Comparison of ENCODE assay signal across 18 mouse cellular contexts in genomic region chr15:27916204-27916603, GRCm38 (mm10).
DNase-seq lines count a peak whose midpoint lies in the region; ATAC-seq and TF ChIP-seq lines count a peak whose summit lies in the region.
"Had no signal": no experiment of that assay in that cellular context is flagged by ENCODE, and none has a peak within 500 bp of the region (broad histone marks: within the 10 kb centered on the region; RNA-seq: fewer than 3 reads in every experiment).

No protein-coding gene starts in this region.

- H3K9me3 ChIP-seq in heart, postnatal 0 days (replicated peaks; ENCODE audit: control insufficient read depth, low read length) = no peaks in the 10 kb centered on the region
- H3K9me3 ChIP-seq in liver, postnatal 0 days (ENCODE audit: low read length) = no peaks in the 10 kb centered on the region
- H3K9me3 ChIP-seq in liver, embryonic 11.5 days (ENCODE audit: control insufficient read depth, low read length) = no peaks in the 10 kb centered on the region
- no peaks in the 10 kb centered on the region for H3K9me3 ChIP-seq in ES-Bruce4 (replicated peaks; ENCODE audit: control insufficient read depth, insufficient read depth, low read length, poor library complexity, severe bottlenecking)
- H3K9me3 ChIP-seq: forebrain, embryonic 12.5 days; heart, embryonic 15.5 days; hindbrain, embryonic 10.5 days; midbrain, embryonic 13.5 days; neural tube, embryonic 15.5 days had no signal

- no peak overlapping the region for H3K9ac ChIP-seq in heart, postnatal 0 days (replicated peaks; ENCODE audit: low read depth, low read length)
- H3K9ac ChIP-seq in liver, postnatal 0 days (replicated peaks) = no peak overlapping the region
- H3K9ac ChIP-seq in liver, embryonic 11.5 days (ENCODE audit: low read depth, low read length) = no peak overlapping the region
- H3K9ac ChIP-seq in ES-Bruce4 (ENCODE audit: low read depth, poor library complexity, severe bottlenecking) = no peak overlapping the region
- H3K9ac ChIP-seq: forebrain, embryonic 12.5 days; heart, embryonic 15.5 days; midbrain, embryonic 13.5 days; neural tube, embryonic 15.5 days had no signal

- TF ChIP-seq EP300 in heart, postnatal 0 days (IDR thresholded peaks at IDR 0.05; ENCODE audit: low read depth) = no peak
- no peak for TF ChIP-seq EP300 in liver, postnatal 0 days (IDR thresholded peaks at IDR 0.05; ENCODE audit: low read depth)
- no peak for TF ChIP-seq EP300 in ES-Bruce4 (IDR thresholded peaks at IDR 0.05; ENCODE audit: insufficient read depth, low read depth, low read length)

- H3K4me2 ChIP-seq in heart, postnatal 0 days (ENCODE audit: low read depth, low read length) = no peak overlapping the region
- no peak overlapping the region for H3K4me2 ChIP-seq in liver, postnatal 0 days (ENCODE audit: low read depth, low read length)
- no peak overlapping the region for H3K4me2 ChIP-seq in liver, embryonic 11.5 days
- H3K4me2 ChIP-seq: forebrain, embryonic 12.5 days; heart, embryonic 15.5 days; midbrain, embryonic 13.5 days; neural tube, embryonic 15.5 days had no signal

- no peaks in the 10 kb centered on the region for H3K27me3 ChIP-seq in heart, postnatal 0 days (ENCODE audit: control insufficient read depth, insufficient read depth, low read length)
- H3K27me3 ChIP-seq in liver, postnatal 0 days (ENCODE audit: insufficient read depth, low read length) = no peaks in the 10 kb centered on the region
- H3K27me3 ChIP-seq in liver, embryonic 11.5 days (replicated peaks; ENCODE audit: control insufficient read depth, insufficient read depth, low read length) = no peaks in the 10 kb centered on the region
- H3K27me3 ChIP-seq in ES-Bruce4 (ENCODE audit: control insufficient read depth, insufficient read depth, low read length, poor library complexity, severe bottlenecking) = no peaks in the 10 kb centered on the region
- H3K27me3 ChIP-seq: forebrain, embryonic 12.5 days; heart, embryonic 15.5 days; midbrain, embryonic 13.5 days; neural tube, embryonic 15.5 days had no signal

- H3K36me3 ChIP-seq in heart, postnatal 0 days (replicated peaks; ENCODE audit: control insufficient read depth, insufficient read depth, low read length) = peaks cover 10% of the 10 kb centered on the region
- H3K36me3 ChIP-seq in liver, postnatal 0 days (replicated peaks; ENCODE audit: insufficient read depth, low read length) = peaks cover 7% of the 10 kb centered on the region; the same call in 1 of the 2 replicates
- no peaks in the 10 kb centered on the region for H3K36me3 ChIP-seq in liver, embryonic 11.5 days (ENCODE audit: control insufficient read depth, insufficient read depth, low read length)
- no peaks in the 10 kb centered on the region for H3K36me3 ChIP-seq in ES-Bruce4 (ENCODE audit: control insufficient read depth, insufficient read depth, low read length, poor library complexity, severe bottlenecking)
- H3K36me3 ChIP-seq: heart, embryonic 15.5 days had no signal

- WGBS in heart, postnatal 0 days = 56% methylated on average over 4 of the region's 4 CpGs
- WGBS in liver, postnatal 0 days (ENCODE audit: insufficient replicate concordance) = 67% methylated on average over 4 of the region's 4 CpGs
- 52% methylated on average over 4 of the region's 4 CpGs for whole genome bisulfite sequencing in liver, embryonic 11.5 days

- DNase-seq in heart, postnatal 0 days (ENCODE audit: low spot score) = no peak
- no peak for DNase-seq in heart, postnatal 36 days
- DNase-seq in liver, postnatal 0 days = no peak
- no peak for DNase-seq in liver, embryonic 11.5 days (ENCODE audit: low spot score)
- DNase-seq in brain, embryonic 14.5 days (ENCODE audit: low read depth) = no peak
- DNase-seq in urinary bladder, adult 2 months (ENCODE audit: low spot score) = no peak
- DNase-seq in thymus, postnatal 25 days = no peak
- DNase-seq: cerebellum, postnatal 25 days; gastrocnemius, postnatal 10 days; heart, adult 18-20 months; lung, adult 18-20 months; thymus, postnatal 4 days had no signal

- H3K27ac ChIP-seq in heart, postnatal 0 days (ENCODE audit: low read depth) = no peak overlapping the region
- no peak overlapping the region for H3K27ac ChIP-seq in liver, postnatal 0 days (ENCODE audit: low read depth)
- H3K27ac ChIP-seq in liver, embryonic 11.5 days (ENCODE audit: low read depth, low read length) = no peak overlapping the region
- no peak overlapping the region for H3K27ac ChIP-seq in ES-Bruce4 (ENCODE audit: insufficient read depth, low read length)
- H3K27ac ChIP-seq: forebrain, embryonic 12.5 days; heart, embryonic 15.5 days; hindbrain, embryonic 10.5 days; midbrain, embryonic 13.5 days; neural tube, embryonic 15.5 days had no signal

- peak; percentile 35 for TF ChIP-seq CTCF in heart, postnatal 0 days (IDR thresholded peaks at IDR 0.05; ENCODE audit: low read depth)
- peak; percentile 41 for TF ChIP-seq CTCF in liver, postnatal 0 days (IDR thresholded peaks at IDR 0.05; ENCODE audit: low read depth)
- peak; percentile 39 for TF ChIP-seq CTCF in ES-Bruce4 (IDR thresholded peaks at IDR 0.05; ENCODE audit: low read depth, low read length)
- peak; percentile 43 for TF ChIP-seq CTCF in brain, embryonic 14.5 days (IDR thresholded peaks at IDR 0.05; ENCODE audit: borderline replicate concordance, extremely low read depth, insufficient read depth, insufficient read length)

- no peaks in the 10 kb centered on the region for H3K4me1 ChIP-seq in heart, postnatal 0 days (ENCODE audit: control insufficient read depth, insufficient read depth)
- no peaks in the 10 kb centered on the region for H3K4me1 ChIP-seq in liver, postnatal 0 days (ENCODE audit: insufficient read depth)
- no peaks in the 10 kb centered on the region for H3K4me1 ChIP-seq in liver, embryonic 11.5 days (replicated peaks; ENCODE audit: control insufficient read depth, insufficient read depth, low read length)
- no peaks in the 10 kb centered on the region for H3K4me1 ChIP-seq in ES-Bruce4 (ENCODE audit: control insufficient read depth, insufficient read depth, low read length)

- no peak for TF ChIP-seq POLR2A in ES-Bruce4 (IDR thresholded peaks at IDR 0.05; ENCODE audit: insufficient read depth, low read length)
- no peak for TF ChIP-seq POLR2A in brain, embryonic 14.5 days (IDR thresholded peaks at IDR 0.05; ENCODE audit: borderline replicate concordance, extremely low read depth, insufficient read depth, insufficient read length, poor library complexity, severe bottlenecking)

- ATAC-seq in heart, postnatal 0 days (ENCODE audit: insufficient read depth, low read depth) = no peak
- no peak for ATAC-seq in liver, postnatal 0 days
- ATAC-seq in liver, embryonic 11.5 days (replicated peaks; ENCODE audit: low FRiP score) = no peak
- ATAC-seq: midbrain, embryonic 13.5 days had no signal

- intact Hi-C loops in heart, postnatal 36 days (cut with DNase I) = no loop called here

- no peak overlapping the region for H3K4me3 ChIP-seq in heart, postnatal 0 days (ENCODE audit: low read depth, low read length)
- no peak overlapping the region for H3K4me3 ChIP-seq in liver, postnatal 0 days (ENCODE audit: low read depth, low read length)
- H3K4me3 ChIP-seq in liver, embryonic 11.5 days (ENCODE audit: low read depth, low read length) = no peak overlapping the region
- no peak overlapping the region for H3K4me3 ChIP-seq in ES-Bruce4 (ENCODE audit: low read depth, low read length)
- H3K4me3 ChIP-seq: forebrain, embryonic 12.5 days; heart, embryonic 15.5 days; hindbrain, embryonic 10.5 days; midbrain, embryonic 13.5 days; neural tube, embryonic 15.5 days had no signal
